Mouse (Mus musculus): ENCODE measurements around the gene Gpr37l1.

Gpr37l1 gene

GRCm38 (mm10) chr1:135181880-135182623 lies 14.6 kb upstream of the Gpr37l1 start:
- DNase-seq (ENCODE audit: extremely low read depth, low read depth) = no peak

GRCm38 (mm10) chr1:135181275-135181674 lies 13.8 kb upstream of the Gpr37l1 start:
- DNase-seq (ENCODE audit: extremely low read depth, low read depth) = no peak

GRCm38 (mm10) chr1:135180830-135181229 lies 13.3 kb upstream of the Gpr37l1 start:
- no peak for DNase-seq (ENCODE audit: extremely low read depth, low read depth)

- DNase-seq (ENCODE audit: extremely low read depth, low read depth) = no peak
Observed at GRCm38 (mm10) chr1:135178863-135179262, 11.4 kb upstream of the Gpr37l1 start.

GRCm38 (mm10) chr1:135177724-135178123 lies 10.2 kb upstream of the Gpr37l1 start:
- no peak for DNase-seq (ENCODE audit: extremely low read depth, low read depth)

GRCm38 (mm10) chr1:135175176-135175575 lies 7.7 kb upstream of the Gpr37l1 start:
- no peak for DNase-seq (ENCODE audit: extremely low read depth, low read depth)

- DNase-seq (ENCODE audit: extremely low read depth, low read depth) = no peak
Observed at GRCm38 (mm10) chr1:135173311-135173710, 5.8 kb upstream of the Gpr37l1 start.

- DNase-seq (ENCODE audit: extremely low read depth, low read depth) = peak; percentile 19
Observed at GRCm38 (mm10) chr1:135171984-135172383, 4.5 kb upstream of the Gpr37l1 start.

- no peak for DNase-seq (ENCODE audit: extremely low read depth, low read depth)
Observed at GRCm38 (mm10) chr1:135171202-135171601, 3.7 kb upstream of the Gpr37l1 start.

GRCm38 (mm10) chr1:135170299-135170698 lies 2.8 kb upstream of the Gpr37l1 start:
- DNase-seq (ENCODE audit: extremely low read depth, low read depth) = no peak

GRCm38 (mm10) chr1:135169556-135170224 lies 2.2 kb upstream of the Gpr37l1 start:
- no peak for DNase-seq (ENCODE audit: extremely low read depth, low read depth)

- DNase-seq (ENCODE audit: extremely low read depth, low read depth) = no peak
Observed at GRCm38 (mm10) chr1:135168453-135169200, 1.1 kb upstream of the Gpr37l1 start.

- DNase-seq (ENCODE audit: extremely low read depth, low read depth) = no peak
Observed at GRCm38 (mm10) chr1:135162720-135163119, 4.8 kb downstream of the Gpr37l1 start.

GRCm38 (mm10) chr1:135160411-135161050 lies 7.0 kb downstream of the Gpr37l1 start:
- no peak for DNase-seq (ENCODE audit: extremely low read depth, low read depth)

- DNase-seq (ENCODE audit: extremely low read depth, low read depth) = no peak
Observed at GRCm38 (mm10) chr1:135159556-135160123, 7.8 kb downstream of the Gpr37l1 start.

- DNase-seq (ENCODE audit: extremely low read depth, low read depth) = no peak
Observed at GRCm38 (mm10) chr1:135159074-135159473, 8.4 kb downstream of the Gpr37l1 start.

GRCm38 (mm10) chr1:135158633-135159032 lies 8.8 kb downstream of the Gpr37l1 start:
- no peak for DNase-seq (ENCODE audit: extremely low read depth, low read depth)

GRCm38 (mm10) chr1:135156300-135156699 lies 11.2 kb downstream of the Gpr37l1 start:
- DNase-seq (ENCODE audit: extremely low read depth, low read depth) = no peak

- DNase-seq (ENCODE audit: extremely low read depth, low read depth) = peak; percentile 59
Observed at GRCm38 (mm10) chr1:135154411-135154959, 13.0 kb downstream of the Gpr37l1 start.

- DNase-seq (ENCODE audit: extremely low read depth, low read depth) = no peak
Observed at GRCm38 (mm10) chr1:135154011-135154410, 13.5 kb downstream of the Gpr37l1 start.

- no peak for DNase-seq (ENCODE audit: extremely low read depth, low read depth)
Observed at GRCm38 (mm10) chr1:135148996-135149395, 18.5 kb downstream of the Gpr37l1 start.

Data from MEL-GATA-1-ER (cell line).